Mouse (Mus musculus): ENCODE measurements around the gene Gm2431. TPM values are rescaled to one million over a fixed set of nuclear protein-coding genes. Genes with fewer than 3 reads are reported as not detected.
"Not testable (repeated sequence)": the region's sequence is repeated elsewhere in the genome, so short reads cannot be mapped to it uniquely, and the experiment has no call there.

Gene Gm2431
- polyA plus RNA-seq, 2 experiments: not detected

GRCm38 (mm10) chr7:142293851-142294250 is 35.7 kb upstream of the Gm2431 start:
- not testable (repeated sequence) for H3K27me3 ChIP-seq (ENCODE audit: control insufficient read depth, insufficient read depth, low read length); H3K9ac ChIP-seq (replicated peaks); H3K36me3 ChIP-seq (replicated peaks; ENCODE audit: control insufficient read depth, insufficient read depth, low read depth); H3K4me3 ChIP-seq (ENCODE audit: insufficient read depth in 1 of 2, low read depth in 2 of 2, low read length in 2 of 2); H3K27ac ChIP-seq; DNase-seq (ENCODE audit: low read depth in 3 of 3, low spot score in 3 of 3); H3K4me2 ChIP-seq (ENCODE audit: low read depth); H3K4me1 ChIP-seq (replicated peaks; ENCODE audit: control insufficient read depth in 2 of 2, insufficient read depth in 2 of 2, low read length in 1 of 2); ATAC-seq (ENCODE audit: insufficient read depth); H3K9me3 ChIP-seq (ENCODE audit: control insufficient read depth, low read length)
- TF ChIP-seq CTCF (IDR thresholded peaks at IDR 0.05; ENCODE audit: low read depth): peak; percentile 73
- 0% methylated on average over 2 of the region's 2 CpGs for WGBS (ENCODE audit: insufficient replicate concordance)

- not testable (repeated sequence) for H3K4me3 ChIP-seq (ENCODE audit: insufficient read depth in 1 of 2, low read depth in 2 of 2, low read length in 2 of 2); H3K9ac ChIP-seq (replicated peaks); ATAC-seq (ENCODE audit: insufficient read depth); H3K4me1 ChIP-seq (replicated peaks; ENCODE audit: control insufficient read depth in 2 of 2, insufficient read depth in 2 of 2, low read length in 1 of 2); H3K27ac ChIP-seq; H3K4me2 ChIP-seq (ENCODE audit: low read depth); H3K9me3 ChIP-seq (ENCODE audit: control insufficient read depth, low read length); H3K36me3 ChIP-seq (replicated peaks; ENCODE audit: control insufficient read depth, insufficient read depth, low read depth); DNase-seq (ENCODE audit: low read depth in 3 of 3, low spot score in 3 of 3)
- H3K27me3 ChIP-seq (ENCODE audit: control insufficient read depth, insufficient read depth, low read length): peaks cover 22% of the 10 kb centered on the region
- WGBS (ENCODE audit: insufficient replicate concordance): 58% methylated on average over 9 of the region's 9 CpGs
These were observed 27.9 kb upstream of the Gm2431 start for GRCm38 (mm10) chr7:142285910-142286612.

- DNase-seq (ENCODE audit: low read depth in 3 of 3, low spot score in 3 of 3): no peak
These were observed 27.1 kb upstream of the Gm2431 start for GRCm38 (mm10) chr7:142285130-142285835.

GRCm38 (mm10) chr7:142284615-142285080 is 26.5 kb upstream of the Gm2431 start:
- H3K36me3 ChIP-seq (replicated peaks; ENCODE audit: control insufficient read depth, insufficient read depth, low read depth): no peaks in the 10 kb centered on the region
- H3K9me3 ChIP-seq (ENCODE audit: control insufficient read depth, low read length): no peaks in the 10 kb centered on the region
- WGBS (ENCODE audit: insufficient replicate concordance): 0% methylated on average over 19 of the region's 19 CpGs
- peak overlapping the region; percentile 52 to 74 for H3K4me3 ChIP-seq (ENCODE audit: insufficient read depth in 1 of 2, low read depth in 2 of 2, low read length in 2 of 2)
- H3K27ac ChIP-seq: no peak overlapping the region
- DNase-seq (ENCODE audit: low read depth in 3 of 3, low spot score in 3 of 3) (peak; percentile 51 to 63 (median 59)), ATAC-seq (ENCODE audit: insufficient read depth) (peak; percentile 35; the same call in 1 of the 2 replicates)
- peak overlapping the region; percentile 70 for H3K4me2 ChIP-seq (ENCODE audit: low read depth)
- H3K4me1 ChIP-seq (replicated peaks; ENCODE audit: control insufficient read depth in 2 of 2, insufficient read depth in 2 of 2, low read length in 1 of 2): no peaks in the 10 kb centered on the region; a peak in 1 of 4 replicates
- H3K9ac ChIP-seq (replicated peaks): peak overlapping the region; percentile 50
- TF ChIP-seq EP300 (IDR thresholded peaks at IDR 0.05; ENCODE audit: low read depth) (no peak), CTCF (IDR thresholded peaks at IDR 0.05; ENCODE audit: low read depth) (peak; percentile 75)
- H3K27me3 ChIP-seq (ENCODE audit: control insufficient read depth, insufficient read depth, low read length): peaks cover 22% of the 10 kb centered on the region

More at GRCm38 (mm10) chr7:142285130-142285835, 27.1 kb upstream of the Gm2431 start:
- 23% methylated on average over 23 of the region's 23 CpGs for WGBS (ENCODE audit: insufficient replicate concordance)
- Histone ChIP-seq H3K9me3 (ENCODE audit: control insufficient read depth, low read length) (no peaks in the 10 kb centered on the region), H3K36me3 (replicated peaks; ENCODE audit: control insufficient read depth, insufficient read depth, low read depth) (no peaks in the 10 kb centered on the region), H3K9ac (replicated peaks) (no peak overlapping the region), H3K4me1 (replicated peaks; ENCODE audit: control insufficient read depth in 2 of 2, insufficient read depth in 2 of 2, low read length in 1 of 2) (no peaks in the 10 kb centered on the region; a peak in 1 of 4 replicates), H3K27me3 (ENCODE audit: control insufficient read depth, insufficient read depth, low read length) (peaks cover 22% of the 10 kb centered on the region), H3K4me3 (ENCODE audit: insufficient read depth in 1 of 2, low read depth in 2 of 2, low read length in 2 of 2) (no peak overlapping the region), H3K4me2 (ENCODE audit: low read depth) (peak overlapping the region; percentile 70), H3K27ac (no peak overlapping the region)
- TF ChIP-seq CTCF (IDR thresholded peaks at IDR 0.05; ENCODE audit: low read depth): no peak
- no peak for TF ChIP-seq EP300 (IDR thresholded peaks at IDR 0.05; ENCODE audit: low read depth)
- no peak for ATAC-seq (ENCODE audit: insufficient read depth)

GRCm38 (mm10) chr7:142284023-142284591 is 26.0 kb upstream of the Gm2431 start:
- peaks cover 22% of the 10 kb centered on the region for H3K27me3 ChIP-seq (ENCODE audit: control insufficient read depth, insufficient read depth, low read length)
- H3K9me3 ChIP-seq (ENCODE audit: control insufficient read depth, low read length): no peaks in the 10 kb centered on the region
- WGBS (ENCODE audit: insufficient replicate concordance): under 1% methylated on average over 38 of the region's 38 CpGs
- no peaks in the 10 kb centered on the region; a peak in 1 of 4 replicates for H3K4me1 ChIP-seq (replicated peaks; ENCODE audit: control insufficient read depth in 2 of 2, insufficient read depth in 2 of 2, low read length in 1 of 2)
- H3K36me3 ChIP-seq (replicated peaks; ENCODE audit: control insufficient read depth, insufficient read depth, low read depth): no peaks in the 10 kb centered on the region
- DNase-seq (ENCODE audit: low read depth in 3 of 3, low spot score in 3 of 3) (no peak), ATAC-seq (ENCODE audit: insufficient read depth) (no peak)
- H3K4me2 ChIP-seq (ENCODE audit: low read depth): peak overlapping the region; percentile 70
- TF ChIP-seq EP300 (IDR thresholded peaks at IDR 0.05; ENCODE audit: low read depth): no peak
- 0 out of 2 replicates have a peak, but pooled peaks have one; percentile 32 for TF ChIP-seq CTCF (IDR thresholded peaks at IDR 0.05; ENCODE audit: low read depth)
- H3K9ac ChIP-seq (replicated peaks): peak overlapping the region; percentile 50
- peak overlapping the region; percentile 52 to 74 for H3K4me3 ChIP-seq (ENCODE audit: insufficient read depth in 1 of 2, low read depth in 2 of 2, low read length in 2 of 2)
- H3K27ac ChIP-seq: no peak overlapping the region

GRCm38 (mm10) chr7:142282847-142283246 is 24.7 kb upstream of the Gm2431 start:
- not testable (repeated sequence) for H3K36me3 ChIP-seq (replicated peaks; ENCODE audit: control insufficient read depth, insufficient read depth, low read depth)

More at GRCm38 (mm10) chr7:142282847-142283246, 24.7 kb upstream of the Gm2431 start:
- H3K9me3 ChIP-seq (ENCODE audit: control insufficient read depth, low read length); H3K4me3 ChIP-seq (ENCODE audit: insufficient read depth in 1 of 2, low read depth in 2 of 2, low read length in 2 of 2); DNase-seq (ENCODE audit: low read depth in 3 of 3, low spot score in 3 of 3); H3K9ac ChIP-seq (replicated peaks); H3K27ac ChIP-seq; H3K4me2 ChIP-seq (ENCODE audit: low read depth); H3K4me1 ChIP-seq (replicated peaks; ENCODE audit: control insufficient read depth in 2 of 2, insufficient read depth in 2 of 2, low read length in 1 of 2); ATAC-seq (ENCODE audit: insufficient read depth): not testable (repeated sequence)
- H3K27me3 ChIP-seq (ENCODE audit: control insufficient read depth, insufficient read depth, low read length): peaks cover 22% of the 10 kb centered on the region
- 29% methylated on average over 2 of the region's 2 CpGs for WGBS (ENCODE audit: insufficient replicate concordance)

Data from liver, embryonic 14.5 days (tissue).